Mouse (Mus musculus) cerebellum, adult 2 months (tissue): Measurements from ENCODE around the gene Cyp1a1. TPM values are rescaled to one million over a fixed set of nuclear protein-coding genes. Genes with fewer than 3 reads are reported as not detected.

ENCODE experiments used
- DNase-seq, 2 experiments: peaks; one replicate each; pipeline ENCODE4 v3.0.0; 2021
- H3K27ac ChIP-seq: fragments of 200-500 bp; 2 replicates; pipeline ENCODE4 v1.5.1; 2012; ENCODE audit warnings: low read length, control low read depth, inconsistent platforms; ENCODE audit not compliant: insufficient read depth
- H3K27me3 ChIP-seq: fragments of 200-500 bp; 2 replicates; pipeline ENCODE4 v1.6.1; 2012; ENCODE audit warnings: inconsistent platforms, mild to moderate bottlenecking, low read length, moderate library complexity; ENCODE audit not compliant: control insufficient read depth, insufficient read depth
- H3K4me1 ChIP-seq: fragments of 200-500 bp; 2 replicates; pipeline ENCODE4 v1.6.1; 2011; ENCODE audit warnings: low read length; ENCODE audit not compliant: control insufficient read depth, insufficient read depth
- H3K4me3 ChIP-seq: fragments of 200-500 bp; replicated peaks from 2 replicates; pipeline ENCODE3; 2011; ENCODE audit warnings: mild to moderate bottlenecking, low read depth, low read length, control low read depth; ENCODE audit not compliant: insufficient read depth
- CTCF ChIP-seq: fragments of 200-500 bp; IDR thresholded peaks from 2 replicates; pipeline ENCODE4 v1.5.1; 2011; ENCODE audit warnings: low read depth, mild to moderate bottlenecking, control low read depth, low read length, moderate library complexity, borderline replicate concordance; ENCODE audit not compliant: insufficient read depth
- POLR2A ChIP-seq: fragments of 200-500 bp; IDR thresholded peaks from 2 replicates; pipeline ENCODE4 v1.6.1; 2011; ENCODE audit warnings: low read length, control low read depth, borderline replicate concordance; ENCODE audit not compliant: insufficient read depth
- WGBS: fragments of 180-500 bp; shearing (Covaris S2); methylation state at CpG from one replicate; pipeline ENCODE4 v1.1.7; 2018; 5-methylcytosine and 5-hydroxymethylcytosine counted together
- polyA plus RNA-seq: library from polyadenylated mRNA; depleted of rRNA; stranded (reverse); fragments of >200 nt; gene quantifications from 2 replicates; pipeline ENCODE4 v1.2.3, GENCODE M21; 2012

Cyp1a1 gene
- polyA plus RNA-seq, 1 experiment = 0.10 TPM

DNA sequence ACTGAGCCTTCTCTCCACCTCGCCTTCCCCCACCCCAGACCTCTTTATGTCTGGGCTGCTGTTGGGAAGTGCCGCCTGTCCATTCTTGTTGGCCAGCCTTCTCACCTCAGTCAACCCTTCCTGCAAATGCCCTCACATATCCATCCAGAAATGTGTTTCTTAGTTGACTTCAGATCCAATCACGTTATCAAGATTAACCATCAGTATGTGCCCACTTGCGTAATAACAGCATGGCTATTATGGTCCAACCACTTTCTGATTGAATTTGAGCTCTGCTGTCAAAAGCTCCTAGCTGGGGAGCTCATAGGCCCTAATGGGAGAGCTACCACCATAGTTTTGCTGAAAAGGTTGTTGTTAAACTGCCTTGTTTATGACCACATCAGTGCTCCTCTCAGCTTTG lies 16.7 kb upstream of the Cyp1a1 start:
- H3K4me1 ChIP-seq = no peaks in the 10 kb centered on the region
- TF ChIP-seq CTCF (no peak), POLR2A (no peak)
- no peak overlapping the region for H3K4me3 ChIP-seq
- 93% methylated on average over 4 of the region's 4 CpGs for WGBS
- H3K27ac ChIP-seq = no peak overlapping the region
- no peaks in the 10 kb centered on the region for H3K27me3 ChIP-seq
- no peak for DNase-seq

DNA sequence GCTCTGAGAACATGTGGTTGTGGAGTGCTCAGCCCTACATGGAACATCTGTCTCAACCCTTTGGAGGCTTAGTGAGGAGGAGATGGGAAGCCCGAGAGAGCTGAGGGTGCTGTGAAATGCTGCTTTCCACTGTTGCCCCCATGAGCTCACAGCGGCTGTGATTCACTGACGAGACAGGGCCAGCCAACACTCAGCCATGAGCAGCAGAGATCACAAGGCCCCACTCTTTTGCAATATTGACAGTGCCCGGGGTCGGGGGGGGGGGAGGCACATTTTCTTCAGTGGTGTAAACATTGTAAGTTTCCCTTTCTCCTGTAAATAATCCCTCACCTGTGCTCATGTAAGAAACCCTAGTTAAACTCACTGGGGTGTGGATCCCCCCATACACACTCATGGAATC lies 16.2 kb upstream of the Cyp1a1 start:
- TF ChIP-seq POLR2A (no peak), CTCF (no peak)
- no peak overlapping the region for H3K27ac ChIP-seq
- no peaks in the 10 kb centered on the region for H3K27me3 ChIP-seq
- H3K4me3 ChIP-seq = no peak overlapping the region
- WGBS = 89% methylated on average over 5 of the region's 5 CpGs
- DNase-seq = no peak
- H3K4me1 ChIP-seq = no peaks in the 10 kb centered on the region

- no peaks in the 10 kb centered on the region for H3K4me1 ChIP-seq
- H3K27ac ChIP-seq = no peak overlapping the region
- TF ChIP-seq POLR2A (no peak), CTCF (no peak)
- DNase-seq = no peak
- WGBS = 81% methylated on average over 10 of the region's 10 CpGs
- H3K27me3 ChIP-seq = no peaks in the 10 kb centered on the region
- no peak overlapping the region for H3K4me3 ChIP-seq
Measured at GRCm38 (mm10) chr9:57681411-57681810, 6.3 kb upstream of the Cyp1a1 start.

DNA sequence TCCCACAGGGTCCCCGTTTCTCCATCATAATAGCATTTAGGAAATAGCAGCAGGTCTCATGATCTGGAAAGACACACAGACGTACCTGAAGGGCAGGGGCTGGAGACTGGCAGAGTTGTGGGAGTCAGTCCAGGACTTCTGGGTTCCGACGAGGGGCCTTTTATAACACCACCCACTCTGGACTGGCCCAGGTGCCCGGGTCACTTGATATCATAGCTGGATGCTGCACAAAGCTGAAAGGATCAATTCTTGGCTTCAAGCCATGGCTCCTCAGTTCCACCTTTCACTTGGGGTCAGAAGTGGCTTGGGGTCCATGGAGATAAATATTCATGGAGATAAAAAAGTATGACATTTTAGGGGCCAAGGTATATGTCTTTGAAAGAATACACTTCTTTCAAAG lies 4.2 kb upstream of the Cyp1a1 start, which contains the start of gene Cyp1a2:
Gene Cyp1a2, minus strand, starts transcription at position 184 of the 400 bp plus-strand sequence.
- Histone ChIP-seq H3K4me3 (no peak within 1 kb of the TSS), H3K27ac (no peak within 1 kb of the TSS), H3K4me1 (no peaks in the 10 kb centered on the region), H3K27me3 (no peaks in the 10 kb centered on the region)
- TF ChIP-seq CTCF = no peak
- no peak for TF ChIP-seq POLR2A
- WGBS = 69% methylated on average over 5 of the region's 5 CpGs
- no peak for DNase-seq

GRCm38 (mm10) chr9:57686011-57686410 lies 1.7 kb upstream of the Cyp1a1 start:
- Histone ChIP-seq H3K4me1 (no peaks in the 10 kb centered on the region), H3K27ac (no peak overlapping the region), H3K27me3 (no peaks in the 10 kb centered on the region), H3K4me3 (no peak overlapping the region)
- TF ChIP-seq POLR2A (no peak), CTCF (no peak)
- no peak for DNase-seq
- 89% methylated on average over 5 of the region's 5 CpGs for WGBS

DNA sequence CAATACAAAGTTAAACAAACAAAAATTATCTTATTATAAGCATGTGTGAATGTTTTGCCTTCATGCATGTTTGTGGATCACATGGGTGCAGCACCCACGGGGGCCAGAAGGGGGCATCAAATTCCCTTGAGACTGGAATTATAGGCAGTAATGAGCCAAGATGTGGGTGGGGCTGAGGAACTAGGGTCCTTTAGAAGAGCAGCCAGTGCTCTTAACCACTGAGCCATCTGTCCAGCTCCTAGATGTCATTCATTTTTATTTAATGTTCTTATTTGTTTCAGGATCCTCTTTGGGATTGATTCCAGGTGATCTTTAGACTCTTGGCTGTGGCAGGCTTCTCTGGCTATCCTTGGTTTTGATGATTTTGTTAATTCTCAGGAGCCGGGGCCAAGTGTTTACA lies 430 bp downstream of the Cyp1a1 start:
- 51% methylated on average over 2 of the region's 2 CpGs for WGBS
- Histone ChIP-seq H3K27me3 (no peaks in the 10 kb centered on the region), H3K4me1 (no peaks in the 10 kb centered on the region), H3K27ac (no peak overlapping the region), H3K4me3 (no peak overlapping the region)
- peak; percentile 5; the same call in 1 of the 2 replicates for TF ChIP-seq CTCF
- TF ChIP-seq POLR2A = no peak
- DNase-seq = no peak

DNA sequence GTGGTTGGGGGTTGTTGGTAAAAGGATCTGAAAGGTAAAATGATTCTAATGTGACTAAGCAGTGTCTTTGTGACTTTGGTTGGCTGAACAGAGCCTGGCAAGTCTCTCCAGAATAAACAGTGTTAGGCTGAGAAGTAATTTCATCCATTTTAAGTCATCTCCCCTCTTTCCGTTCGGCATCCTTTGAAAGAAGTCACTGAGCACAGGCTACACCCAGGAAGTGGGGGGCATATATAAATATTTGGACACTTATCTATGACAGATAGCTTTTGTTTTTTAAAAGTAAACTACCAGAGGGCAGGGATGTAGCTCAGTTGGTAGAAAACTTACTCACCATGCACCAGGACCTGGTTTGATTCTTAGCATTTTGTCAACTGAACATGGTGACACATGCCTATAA lies 878 bp downstream of the Cyp1a1 start:
- no peak overlapping the region for H3K27ac ChIP-seq
- H3K27me3 ChIP-seq = no peaks in the 10 kb centered on the region
- H3K4me1 ChIP-seq = no peaks in the 10 kb centered on the region
- no peak for DNase-seq
- no peak overlapping the region for H3K4me3 ChIP-seq
- TF ChIP-seq CTCF (no peak), POLR2A (no peak)
- 91% methylated on average over 2 of the region's 2 CpGs for WGBS

- TF ChIP-seq POLR2A = no peak
- no peak for TF ChIP-seq CTCF
- WGBS = 87% methylated on average over 2 of the region's 2 CpGs
- H3K4me3 ChIP-seq = no peak overlapping the region
- no peaks in the 10 kb centered on the region for H3K27me3 ChIP-seq
- no peaks in the 10 kb centered on the region for H3K4me1 ChIP-seq
- H3K27ac ChIP-seq = no peak overlapping the region
- no peak for DNase-seq
Measured at GRCm38 (mm10) chr9:57694108-57694507, 6.4 kb downstream of the Cyp1a1 start.
